Mouse (Mus musculus): ENCODE results near the gene Tmem52b. TPM values are rescaled to one million over a fixed set of nuclear protein-coding genes. Genes with fewer than 3 reads are reported as not detected.

Gene Tmem52b
- total RNA-seq, 2 experiments from 2014 or later, result not detected

DNA sequence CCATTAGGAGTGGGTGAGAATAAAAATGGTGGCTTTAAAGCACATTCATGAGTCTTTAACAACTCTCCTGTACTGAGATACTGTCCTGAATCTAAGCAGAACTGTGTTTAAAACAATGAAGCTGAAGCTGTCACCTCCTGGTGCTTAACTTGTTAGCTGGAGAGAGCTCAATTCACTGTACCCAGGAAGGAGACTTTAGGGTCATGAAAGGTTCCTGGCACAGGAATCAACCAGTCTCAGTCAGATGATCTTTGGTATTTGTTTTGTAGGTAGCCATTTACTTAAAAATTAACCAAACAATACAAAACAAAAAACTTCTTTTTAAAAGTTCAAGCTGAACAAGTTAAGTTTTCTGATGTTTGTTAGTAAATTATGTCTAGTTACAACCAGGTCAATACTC lies 17.9 kb downstream of the Tmem52b start:
- DNase-seq, result no peak
- intact Hi-C loops (cut with DNase I), result no loop called here

DNA sequence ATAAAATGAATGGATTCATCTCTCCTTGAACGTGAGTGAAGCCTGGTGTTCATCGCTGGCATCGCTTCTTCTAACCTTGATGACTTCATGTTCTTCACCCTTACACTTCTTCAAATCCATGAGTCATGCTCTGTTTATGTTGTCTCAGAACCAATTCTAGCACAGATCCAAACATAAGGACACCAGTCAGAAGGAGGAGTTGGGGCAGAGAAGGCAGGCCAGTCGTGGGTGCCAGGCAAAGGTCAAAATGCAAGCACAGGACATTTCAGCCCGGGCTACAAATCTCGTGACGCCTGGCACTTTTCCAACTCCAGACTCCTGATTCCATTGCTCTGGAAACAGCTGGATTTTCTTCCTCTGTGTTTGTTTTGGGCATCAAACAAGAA lies 20.2 kb downstream of the Tmem52b start:
- intact Hi-C loops (cut with DNase I), result no loop called here
- peak; percentile 47 for DNase-seq

DNA sequence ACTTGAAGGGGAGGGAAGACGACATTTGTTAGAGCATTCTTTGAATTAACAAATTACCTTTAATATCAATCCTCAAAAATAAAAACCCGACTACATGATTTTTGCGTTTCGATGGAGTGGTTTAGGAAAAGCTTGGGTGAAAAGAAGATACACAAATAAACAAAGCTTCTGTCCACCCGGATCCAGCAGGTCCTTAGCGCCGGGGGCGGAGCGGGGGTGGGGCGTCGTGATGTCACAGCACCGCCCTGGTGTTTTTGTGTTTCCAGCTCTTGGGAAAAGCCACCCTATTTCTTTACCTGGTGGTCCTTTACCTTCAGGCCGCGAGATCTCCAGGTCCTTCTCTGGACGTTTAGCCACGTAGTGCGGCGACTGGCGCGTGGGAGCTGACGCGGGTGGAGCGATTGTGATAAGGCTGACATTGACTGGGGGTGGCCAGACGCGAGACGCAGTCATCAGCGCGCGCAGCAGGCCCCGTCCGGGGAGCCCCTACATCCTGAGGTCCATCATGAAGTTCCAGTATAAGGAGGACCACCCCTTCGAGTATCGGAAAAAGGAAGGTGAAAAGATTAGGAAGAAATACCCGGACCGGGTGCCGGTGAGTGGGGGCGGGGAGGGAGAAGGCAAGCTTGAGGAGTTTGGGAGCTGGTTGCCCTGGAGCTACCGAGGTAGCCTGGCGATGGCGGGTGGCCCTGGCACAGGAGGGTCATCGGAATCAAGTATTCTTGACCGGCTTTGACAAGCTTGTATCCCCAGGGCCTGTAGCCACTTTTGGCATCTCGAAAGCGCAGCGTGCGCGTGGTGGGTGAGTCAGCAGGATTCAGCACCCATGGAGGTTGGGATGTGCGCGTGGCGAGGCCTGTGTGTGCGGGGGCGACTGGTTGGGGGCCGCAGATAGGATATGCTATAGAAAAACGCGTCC lies 20.8 kb downstream of the Tmem52b start, which contains the start of gene Gabarapl1:
Gene Gabarapl1, plus strand, starts transcription at position 219 of the 919 bp plus-strand sequence.
- peak; percentile 79 for DNase-seq
- intact Hi-C loops (cut with DNase I), result no loop called here

DNA sequence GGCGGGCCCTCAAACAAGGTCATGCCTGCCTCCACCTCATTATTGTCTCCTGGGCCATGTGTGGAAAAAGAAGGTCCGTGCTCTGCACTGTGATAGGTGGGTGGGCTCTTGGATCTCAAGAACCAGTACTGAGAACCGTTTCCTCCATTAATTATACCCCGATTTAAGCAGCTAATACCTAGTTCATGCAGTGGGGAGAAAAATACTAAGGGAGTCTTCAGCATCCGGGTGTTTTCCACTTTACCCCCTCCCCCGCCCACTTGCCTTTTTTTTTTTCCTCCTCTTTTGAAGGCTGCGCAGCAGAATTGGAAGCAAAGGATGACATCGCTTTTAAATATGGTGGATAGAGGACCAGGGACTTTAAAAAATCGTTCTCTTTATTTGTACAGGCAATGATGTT lies 21.7 kb downstream of the Tmem52b start:
- no peak for DNase-seq
- intact Hi-C loops (cut with DNase I), result no loop called here

DNA sequence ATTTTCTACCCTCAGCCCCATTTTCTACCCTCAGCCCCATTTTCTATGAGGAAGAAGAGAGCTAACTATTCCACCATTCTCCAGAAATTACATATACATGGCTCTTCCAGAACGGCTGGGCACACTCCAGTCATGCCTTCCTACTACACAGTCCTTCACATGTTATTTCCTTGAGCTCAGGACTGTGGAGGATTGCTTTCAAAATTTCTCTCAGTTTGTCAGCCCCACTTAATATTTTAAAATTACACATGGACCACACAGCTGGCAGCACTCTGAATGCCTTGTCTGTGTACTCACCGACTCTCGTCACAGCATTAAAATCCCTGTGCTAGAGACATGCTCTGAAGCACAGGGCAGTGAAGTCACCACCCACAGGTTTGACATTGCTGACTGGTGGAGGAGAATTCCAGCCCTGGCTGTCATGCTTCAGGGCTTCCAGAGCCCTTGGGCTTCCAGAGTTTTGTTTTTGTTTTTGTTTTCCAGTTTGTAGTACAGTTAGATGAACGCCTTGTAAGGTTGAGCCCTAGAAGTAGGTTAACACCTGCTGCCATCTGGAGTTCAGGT lies 22.4 kb downstream of the Tmem52b start:
- no peak for DNase-seq
- intact Hi-C loops (cut with DNase I), result no loop called here

DNA sequence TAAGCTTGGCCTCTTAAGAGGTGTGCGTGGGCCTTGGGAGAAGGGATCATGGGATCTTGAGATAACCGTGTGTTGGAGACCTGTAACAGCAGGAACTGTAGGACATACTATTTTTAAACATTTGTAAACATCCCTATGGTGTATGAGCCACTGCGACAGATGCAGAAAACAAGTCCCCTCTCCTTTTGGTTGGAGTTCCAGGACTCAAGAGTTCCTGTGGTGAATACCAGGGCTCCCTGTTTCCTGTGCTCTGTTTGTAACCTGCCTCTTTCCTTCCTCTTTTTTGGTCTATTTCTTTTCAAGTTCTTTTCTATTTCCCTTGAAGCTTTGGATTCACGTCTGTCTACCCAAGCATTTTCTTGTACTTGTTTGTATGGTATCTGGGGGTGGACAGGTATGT lies 23.4 kb downstream of the Tmem52b start:
- intact Hi-C loops (cut with DNase I), result no loop called here
- no peak for DNase-seq

DNA sequence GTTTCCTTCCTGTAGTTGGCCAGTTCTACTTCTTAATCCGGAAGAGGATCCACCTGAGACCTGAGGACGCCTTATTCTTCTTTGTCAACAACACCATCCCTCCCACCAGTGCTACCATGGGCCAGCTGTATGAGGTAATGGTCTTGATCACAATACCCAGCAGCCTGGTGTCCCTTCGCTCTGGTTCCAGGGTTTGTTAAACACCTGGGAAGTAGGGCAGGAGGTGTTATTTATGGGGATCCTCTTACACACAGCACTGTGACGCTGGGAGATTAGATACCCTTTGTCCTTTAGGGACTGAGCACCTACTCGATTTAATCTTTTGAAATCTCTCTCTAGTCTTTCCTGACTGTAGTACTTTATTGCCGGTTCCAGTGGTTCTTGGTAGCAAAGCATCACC lies 26.2 kb downstream of the Tmem52b start:
- intact Hi-C loops (cut with DNase I), result no loop called here
- no peak for DNase-seq

DNA sequence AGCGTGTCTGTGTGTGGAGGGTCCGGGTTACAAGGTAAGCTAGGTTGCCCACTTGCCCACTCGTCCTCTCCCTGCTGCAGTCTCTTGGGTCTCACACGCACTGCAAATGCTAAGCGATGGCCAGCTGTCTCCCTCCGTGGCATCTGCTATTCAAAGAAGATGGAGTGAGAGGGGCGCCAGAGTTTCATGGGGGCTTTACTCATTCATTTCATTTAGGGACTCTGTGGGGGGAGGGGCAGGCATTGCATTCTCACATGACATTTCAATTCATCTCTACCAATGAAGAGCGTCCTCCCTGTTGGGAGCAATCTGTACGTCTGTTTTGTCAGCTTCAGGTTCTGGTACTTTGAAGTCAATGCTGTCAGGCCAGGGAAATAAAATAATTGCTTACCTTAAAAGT lies 29.6 kb downstream of the Tmem52b start:
- DNase-seq, result no peak
- intact Hi-C loops (cut with DNase I), result no loop called here

DNA sequence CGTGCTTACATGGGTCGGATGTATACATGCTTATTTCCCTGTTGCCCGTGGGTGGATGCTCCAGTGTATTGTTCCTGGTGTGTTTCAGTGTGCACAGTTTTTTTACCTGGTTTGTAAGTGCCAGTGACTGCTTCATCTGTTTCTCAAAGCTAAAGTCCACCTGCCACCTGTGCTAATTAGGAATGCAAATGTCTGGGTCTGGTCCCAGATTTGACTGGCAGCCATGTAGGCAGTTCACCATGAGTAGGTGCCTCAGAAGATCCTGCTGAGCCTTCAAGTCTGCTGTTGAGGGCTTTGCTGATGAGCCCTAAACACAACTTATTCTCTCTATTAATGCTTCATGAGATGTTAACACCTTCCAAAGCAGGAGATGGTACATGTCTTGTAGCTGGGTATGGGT lies 30.2 kb downstream of the Tmem52b start:
- intact Hi-C loops (cut with DNase I), result no loop called here
- no peak for DNase-seq

DNA sequence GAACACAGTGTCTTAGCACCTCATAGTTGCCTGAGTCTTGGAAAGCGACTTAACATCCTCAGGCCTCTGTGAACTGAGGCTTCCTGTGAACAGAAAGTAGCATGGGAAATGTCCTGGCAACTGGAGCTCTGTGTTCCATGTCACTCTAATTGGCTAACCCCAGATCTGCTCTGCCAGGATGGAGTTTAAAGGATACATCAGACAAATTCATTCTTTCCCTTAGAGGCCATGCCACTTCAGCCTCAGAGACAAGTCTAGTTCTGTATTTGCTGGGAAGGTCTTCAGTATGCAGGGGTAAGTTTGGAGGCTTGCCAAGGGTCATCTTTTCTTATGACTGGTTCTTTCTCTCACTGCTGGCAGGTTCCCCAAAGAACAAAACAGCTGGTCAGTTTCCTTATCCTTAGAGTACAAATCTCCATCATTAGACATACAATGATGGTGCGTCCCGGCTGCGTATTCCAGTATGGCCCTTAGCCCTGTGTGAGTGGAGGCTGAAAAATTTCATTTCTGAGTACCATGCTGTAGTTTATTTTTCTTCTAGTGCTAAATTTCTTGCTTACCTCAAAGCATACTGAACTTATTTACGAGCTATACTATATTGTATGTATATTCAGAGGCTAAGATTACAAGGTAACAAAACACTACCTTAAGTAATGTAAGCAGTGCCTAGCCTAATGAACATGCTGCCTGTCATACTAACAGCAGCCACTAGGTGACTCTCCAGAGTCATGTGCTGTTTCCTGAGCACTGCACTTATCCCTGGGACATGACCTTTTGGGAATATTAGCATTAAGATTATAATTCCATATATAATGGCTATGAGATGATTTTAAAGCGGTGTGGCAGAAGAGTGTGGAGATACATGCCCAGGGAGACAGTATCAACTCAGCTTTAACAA lies 31.6 kb downstream of the Tmem52b start:
- peak; percentile 69 for DNase-seq
- intact Hi-C loops (cut with DNase I), result no loop called here

DNA sequence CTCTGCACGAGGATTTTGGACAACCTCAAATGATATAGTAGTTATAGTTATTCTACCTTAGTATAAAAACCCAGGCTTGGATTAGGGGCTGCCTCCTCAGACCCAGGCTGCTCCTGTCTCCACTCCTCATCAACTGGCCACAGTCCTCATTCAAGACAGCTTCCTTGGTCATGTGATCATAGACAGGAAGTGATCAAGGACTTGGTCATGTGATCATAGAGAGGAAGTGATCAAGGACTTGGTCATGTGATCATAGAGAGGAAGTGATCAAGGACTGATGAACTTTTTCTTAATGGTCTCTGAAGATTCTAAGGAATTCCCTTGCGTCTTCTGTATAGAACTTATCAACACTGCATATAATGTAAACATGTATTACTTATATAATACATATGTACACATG lies 34.9 kb downstream of the Tmem52b start:
- DNase-seq, result no peak
- intact Hi-C loops (cut with DNase I), result no loop called here

DNA sequence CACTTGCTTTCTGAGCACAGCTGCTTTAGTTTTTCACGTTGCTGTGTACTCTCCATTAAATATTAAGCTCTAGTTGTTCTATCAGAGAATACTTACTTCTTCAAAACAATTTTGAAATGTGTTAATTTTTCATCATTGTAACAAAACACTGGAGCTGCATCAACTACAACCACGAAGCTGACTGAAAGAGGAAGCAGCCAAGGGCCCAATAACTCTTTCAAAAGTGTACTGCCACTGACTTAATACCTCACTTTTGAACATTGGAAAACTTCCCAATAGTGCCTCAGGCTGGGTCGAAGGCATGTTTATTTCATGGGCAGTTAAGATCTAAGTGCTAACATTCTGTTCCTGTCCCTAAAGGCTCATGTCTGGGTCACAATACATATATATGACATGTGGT lies 35.7 kb downstream of the Tmem52b start:
- no peak for DNase-seq

DNA sequence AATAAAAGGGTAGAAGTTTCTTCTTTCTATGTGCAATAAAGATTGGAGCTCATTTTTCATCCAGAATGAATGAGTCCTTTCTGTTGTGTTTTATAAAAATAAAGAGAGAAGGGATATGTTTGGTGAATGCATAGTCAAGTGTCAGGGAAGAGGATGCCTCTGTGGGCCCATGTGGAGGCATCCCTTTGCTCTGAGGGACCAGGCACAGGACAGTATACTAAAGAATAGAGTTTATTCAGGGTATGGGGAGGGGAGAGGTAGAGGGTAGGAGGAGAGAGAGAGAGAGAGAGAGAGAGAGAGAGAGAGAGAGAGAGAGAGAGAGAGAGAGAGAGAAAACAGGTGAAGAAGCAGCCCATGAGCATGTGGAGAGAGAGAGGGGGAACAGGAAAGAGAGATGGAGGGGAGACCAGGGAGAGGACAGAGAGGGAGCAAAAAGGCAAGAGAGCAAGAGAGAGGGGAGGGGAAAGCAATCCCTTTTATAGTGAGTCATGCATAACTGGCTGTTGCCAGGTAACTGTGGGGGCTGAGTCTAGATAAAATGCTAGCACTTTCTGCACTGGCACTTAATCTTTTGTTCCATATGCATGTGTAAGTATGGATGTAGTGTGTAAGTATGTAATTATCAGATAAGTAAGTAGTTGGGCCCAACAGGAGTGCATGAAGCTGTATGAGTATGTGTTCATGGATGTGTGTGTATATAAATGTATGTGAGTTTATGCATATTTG lies 45.1 kb downstream of the Tmem52b start:
- no peak for DNase-seq
- intact Hi-C loops (cut with DNase I), result no loop called here

More for the DNA sequence above, 35.7 kb downstream of the Tmem52b start:
- intact Hi-C loops (cut with DNase I), result no loop called here

DNA sequence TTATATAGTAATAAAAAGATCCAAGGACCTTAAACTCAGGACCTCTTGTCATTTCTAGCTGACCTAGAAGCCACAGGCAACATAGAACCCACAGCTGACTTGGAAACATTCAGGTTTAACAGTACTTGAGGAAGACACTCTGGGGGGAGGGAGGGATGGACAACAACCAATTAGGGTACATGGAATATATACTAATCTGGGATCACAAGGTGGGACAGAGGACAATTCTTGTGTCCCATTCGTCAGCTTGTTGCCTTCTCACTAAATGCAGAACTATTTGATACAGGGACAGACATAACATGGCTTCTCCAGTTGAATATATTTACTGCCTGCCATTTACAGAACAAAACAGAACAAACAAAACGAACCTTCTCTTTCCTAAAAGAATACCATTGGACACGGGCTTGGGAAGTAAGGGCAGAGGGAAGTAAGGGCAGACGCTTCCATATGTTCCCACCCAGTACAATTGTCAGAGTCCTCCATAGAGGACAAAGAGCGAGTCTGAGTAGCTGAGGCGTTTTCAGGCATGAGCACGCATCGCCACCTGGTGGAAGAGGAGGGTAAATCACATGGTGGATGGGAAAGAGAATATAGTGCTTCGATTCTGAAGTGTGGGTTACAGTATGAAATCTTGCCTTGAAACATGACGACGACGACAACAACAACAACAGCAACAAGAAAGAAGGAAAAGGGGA lies 46.7 kb downstream of the Tmem52b start:
- intact Hi-C loops (cut with DNase I), result loop anchor here (1.0 kb wide), 1 partner anchor 165 kb away; no protein-coding TSS in a partner anchor
- peak; percentile 74 for DNase-seq

DNA sequence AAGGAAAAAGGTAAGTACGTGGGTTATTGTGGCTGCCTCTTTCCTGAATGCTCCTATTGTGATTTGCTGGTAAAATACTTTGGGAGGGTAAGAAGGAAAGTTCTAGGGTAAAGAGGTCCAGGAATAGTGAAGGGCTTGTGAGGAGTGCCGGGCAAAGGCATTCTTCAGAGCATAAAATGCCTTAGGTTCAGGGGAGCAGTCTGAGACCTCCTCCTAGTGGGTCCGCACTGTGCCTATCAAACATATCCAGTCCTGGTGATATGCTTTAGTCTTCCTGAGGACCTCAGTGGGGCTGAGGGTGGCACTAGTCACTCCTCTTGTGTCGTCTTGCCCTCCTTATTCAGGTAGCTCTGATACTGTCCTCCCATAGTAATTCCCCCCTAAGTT lies 47.3 kb downstream of the Tmem52b start:
- DNase-seq, result no peak
- intact Hi-C loops (cut with DNase I), result loop anchor here (1.0 kb wide), 1 partner anchor 165 kb away; no protein-coding TSS in a partner anchor

DNA sequence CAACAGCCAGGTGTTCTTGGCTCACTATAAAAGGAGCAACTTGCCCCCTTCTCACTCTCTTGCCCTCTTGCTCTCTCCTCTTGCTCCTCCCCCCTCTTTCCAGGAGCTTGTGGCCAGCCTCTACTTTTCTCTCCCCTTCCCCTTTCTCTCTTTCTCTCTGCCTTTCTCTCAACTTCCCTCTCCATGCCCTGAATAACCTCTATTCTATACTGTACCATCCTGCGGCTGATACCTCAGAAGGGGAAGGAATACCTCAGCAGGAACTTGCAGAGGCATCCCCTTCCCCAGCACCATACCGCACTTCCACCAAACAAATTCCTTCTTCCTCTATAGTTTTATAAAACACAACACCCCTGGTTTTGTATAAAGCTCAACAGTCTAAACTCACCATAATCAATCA lies 52.9 kb downstream of the Tmem52b start:
- intact Hi-C loops (cut with DNase I), result no loop called here
- no peak for DNase-seq
